Mouse (Mus musculus): ENCODE data around the gene Lsamp.

The Lsamp gene

DNA sequence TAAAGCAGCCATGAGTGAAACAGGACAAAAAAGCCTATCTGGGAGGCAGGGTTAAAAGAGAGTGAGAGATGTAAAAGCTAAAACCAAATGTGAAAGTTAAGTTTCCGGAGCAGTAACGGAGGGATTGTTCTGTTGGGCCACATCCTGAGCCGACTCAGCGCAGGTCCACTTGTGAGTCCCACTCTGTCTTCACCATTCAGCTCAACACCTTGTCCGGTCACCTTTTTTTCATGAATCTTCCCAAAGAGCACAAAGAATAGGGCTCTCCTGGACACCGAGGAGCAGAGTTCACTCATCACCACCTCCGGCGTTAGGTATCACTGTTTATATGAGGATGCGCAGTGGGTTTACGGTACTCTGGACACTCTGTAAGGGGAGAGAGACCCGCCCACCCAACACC is 2196.3 kb downstream of the Lsamp start:
- no peak for DNase-seq (ENCODE audit: low read depth, low spot score)

DNA sequence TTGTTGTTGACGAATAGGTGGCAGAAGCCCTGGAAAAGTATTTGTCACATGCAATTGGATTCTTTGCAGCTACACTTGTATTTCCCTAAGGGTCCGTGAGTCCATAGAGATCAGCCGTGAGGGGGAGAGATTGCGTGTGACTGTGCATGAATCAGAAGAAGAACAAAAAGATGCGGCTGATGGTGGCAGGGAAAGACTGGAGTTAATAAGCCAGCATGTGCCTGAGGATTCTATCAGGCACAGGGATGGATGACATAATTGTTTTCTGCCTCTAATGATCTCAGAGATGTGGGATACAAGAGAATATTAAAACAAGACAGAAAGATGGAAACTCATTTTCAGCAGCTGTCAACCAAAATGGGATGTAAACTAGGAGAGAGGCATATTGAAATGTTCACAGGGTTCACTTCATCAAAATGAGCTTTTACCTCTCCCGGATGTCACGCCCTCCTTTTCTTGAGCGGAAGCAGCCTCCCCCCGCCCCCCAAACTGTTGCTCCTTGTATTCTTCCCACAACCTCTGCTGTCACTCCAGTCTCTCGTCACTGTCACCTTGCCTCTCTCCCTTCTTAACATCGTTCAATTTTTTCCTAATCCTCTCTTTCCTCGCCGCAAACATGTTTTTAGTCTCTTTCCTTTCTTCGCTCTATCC is 2205.4 kb downstream of the Lsamp start:
- DNase-seq (ENCODE audit: low read depth, low spot score) = no peak

DNA sequence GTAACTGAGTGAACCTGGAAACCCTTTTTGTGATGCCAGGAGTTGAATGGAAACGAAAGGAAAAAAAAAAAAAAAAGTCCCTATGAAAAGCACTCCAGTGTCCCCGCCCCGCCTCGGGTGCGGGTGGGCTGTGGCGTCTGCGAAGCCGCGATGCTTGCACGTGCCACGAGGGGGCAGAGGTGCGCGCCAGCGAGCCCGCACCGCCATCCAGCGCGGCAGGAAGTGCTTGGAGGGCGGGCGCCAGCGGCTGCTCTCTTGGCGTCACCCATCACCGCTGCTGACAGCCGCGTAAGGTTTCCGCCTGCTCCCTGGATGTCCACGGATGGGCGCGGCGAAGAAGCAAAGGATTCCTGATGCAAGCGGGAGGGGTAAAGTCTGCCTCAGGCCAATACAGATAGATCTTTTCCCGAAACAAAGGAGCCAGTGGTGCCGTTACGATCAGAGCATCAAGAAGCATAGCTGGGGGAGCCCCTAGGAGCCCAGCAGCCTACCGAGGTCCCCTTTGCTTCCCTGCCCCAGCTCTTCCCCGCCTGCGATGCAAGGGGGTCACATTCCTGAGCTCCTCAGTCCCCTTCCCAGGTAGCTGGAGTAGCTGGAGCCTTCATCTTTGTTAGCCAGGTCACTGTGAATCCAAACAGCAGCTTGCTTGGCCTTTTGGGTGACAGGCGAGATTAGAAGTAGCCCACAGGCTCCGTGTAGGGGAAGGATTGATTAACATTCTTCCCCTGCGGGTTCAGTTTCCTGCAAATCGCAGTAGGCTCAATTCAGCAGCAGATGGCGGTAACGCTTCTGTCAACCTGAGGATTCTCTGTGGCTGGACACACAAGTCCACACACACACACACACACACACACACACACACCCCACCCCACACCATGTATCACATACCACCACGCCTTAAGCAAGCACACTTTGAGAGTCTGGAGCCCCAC is 2206.2 kb downstream of the Lsamp start:
- no peak for DNase-seq (ENCODE audit: low read depth, low spot score)
